Mouse (Mus musculus): ENCODE results near the gene Edf1. TPM values are rescaled to one million over a fixed set of nuclear protein-coding genes. Genes with fewer than 3 reads are reported as not detected.

The Edf1 gene
- polyA plus RNA-seq, 1 experiment from 2014 or later, result 375 TPM

DNA sequence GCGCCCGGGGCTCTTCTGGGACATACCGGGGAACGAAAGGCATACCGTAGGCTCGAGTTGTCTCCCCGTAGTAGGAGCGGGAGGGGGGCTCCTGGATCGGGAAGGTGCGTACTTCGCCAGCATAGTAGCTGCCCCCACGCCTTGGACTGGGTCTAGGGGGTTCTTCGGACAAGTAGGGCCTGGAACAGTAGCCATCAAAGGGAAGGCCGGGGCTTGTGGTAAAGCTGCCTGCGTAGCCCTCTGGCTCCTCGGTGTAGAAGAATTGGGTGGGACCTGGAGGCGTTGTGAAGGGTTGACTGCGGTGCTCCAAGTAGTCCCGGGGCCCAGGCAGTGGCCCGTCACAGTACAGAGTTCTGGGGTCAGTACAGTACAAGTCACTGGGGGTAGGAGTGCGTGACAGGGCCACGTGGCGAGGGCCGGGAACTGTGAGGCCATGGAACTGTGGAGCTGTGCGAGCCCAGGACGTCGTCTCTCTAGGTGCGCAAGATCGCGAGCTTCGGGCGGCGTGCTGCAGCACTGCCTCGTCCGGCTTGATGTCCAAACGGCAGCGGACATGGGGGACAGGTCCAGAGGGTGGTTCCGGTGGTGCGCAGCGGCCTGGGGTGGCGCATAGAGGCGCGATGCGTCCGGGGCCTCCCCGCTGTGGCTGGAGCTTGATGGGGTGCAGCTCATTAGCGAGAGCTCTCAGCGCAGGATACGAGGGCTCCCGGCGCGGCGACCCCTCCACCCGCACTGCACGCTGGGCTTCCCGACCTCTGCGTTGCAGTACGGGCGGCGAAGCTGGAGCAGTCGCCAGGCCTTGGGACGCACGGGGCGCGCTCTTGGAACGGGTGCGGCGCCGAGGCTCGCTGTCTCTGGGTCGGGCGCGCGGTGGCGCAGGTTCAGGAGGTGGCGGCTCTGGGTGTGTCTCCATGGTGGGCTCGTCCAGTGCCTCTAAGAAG lies 21.4 kb downstream of the Edf1 start:
- peaks cover 77% of the 10 kb centered on the region for H3K4me1 ChIP-seq (replicated peaks)
- 0 out of 2 replicates have a peak overlapping the region, but pooled peaks have one; percentile 7 for H3K4me3 ChIP-seq
- no peak overlapping the region for H3K27ac ChIP-seq (replicated peaks)
- H3K36me3 ChIP-seq, result 0 out of 2 replicates have a peak, but pooled peaks cover 10% of the 10 kb centered on the region
- WGBS, result 13% methylated on average over 74 of the region's 77 CpGs
- H3K9me3 ChIP-seq, result no peaks in the 10 kb centered on the region
- H3K27me3 ChIP-seq, result peaks cover 51% of the 10 kb centered on the region
- H3K4me2 ChIP-seq, result peak overlapping the region; percentile 74
- no peak for ATAC-seq (ENCODE audit: low FRiP score, low read depth)
- H3K9ac ChIP-seq, result no peak overlapping the region

DNA sequence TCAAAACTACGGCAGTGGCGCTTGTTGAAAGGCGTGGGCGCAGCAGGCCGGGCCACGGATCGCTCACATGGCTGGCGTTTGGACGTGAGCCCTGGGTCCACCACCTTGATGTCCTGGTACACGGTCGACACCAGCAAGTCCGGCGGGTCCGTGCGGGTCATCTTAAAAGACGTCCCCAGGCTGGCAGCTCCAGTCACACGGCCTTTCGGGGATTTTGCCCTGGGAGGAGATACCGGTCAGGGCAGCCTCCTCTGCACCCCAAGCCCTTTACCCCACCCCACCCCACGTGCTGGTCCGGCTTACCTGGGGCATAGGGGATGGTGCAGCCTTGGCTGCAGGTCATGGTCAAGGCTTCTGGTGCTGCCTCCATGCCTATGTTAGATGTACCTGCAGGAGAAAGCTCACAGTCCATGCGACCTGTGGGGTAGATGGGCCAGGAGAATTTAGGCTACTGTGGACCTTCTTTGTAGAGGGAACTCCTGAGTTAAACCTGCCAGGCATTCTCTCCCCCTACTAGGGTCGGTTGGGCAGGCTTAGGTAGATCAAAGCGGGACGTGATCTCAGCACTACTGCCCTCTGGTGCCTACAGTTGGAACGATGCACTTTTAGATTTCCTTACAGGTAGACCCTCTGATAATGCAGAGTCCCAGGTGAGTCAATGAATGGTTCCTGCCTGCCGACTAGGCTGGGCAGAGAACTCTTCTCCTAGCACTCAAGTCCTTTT lies 22.3 kb downstream of the Edf1 start:
- peaks cover 51% of the 10 kb centered on the region for H3K27me3 ChIP-seq
- H3K4me2 ChIP-seq, result peak overlapping the region; percentile 74
- H3K36me3 ChIP-seq, result peaks cover 17% of the 10 kb centered on the region
- H3K9me3 ChIP-seq, result no peaks in the 10 kb centered on the region
- peaks cover 75% of the 10 kb centered on the region for H3K4me1 ChIP-seq (replicated peaks)
- H3K27ac ChIP-seq (replicated peaks), result no peak overlapping the region
- 10% methylated on average over 27 of the region's 27 CpGs for WGBS
- H3K4me3 ChIP-seq, result peak overlapping the region; percentile 49; the same call in 1 of the 2 replicates
- no peak for ATAC-seq (ENCODE audit: low FRiP score, low read depth)
- no peak overlapping the region for H3K9ac ChIP-seq

DNA sequence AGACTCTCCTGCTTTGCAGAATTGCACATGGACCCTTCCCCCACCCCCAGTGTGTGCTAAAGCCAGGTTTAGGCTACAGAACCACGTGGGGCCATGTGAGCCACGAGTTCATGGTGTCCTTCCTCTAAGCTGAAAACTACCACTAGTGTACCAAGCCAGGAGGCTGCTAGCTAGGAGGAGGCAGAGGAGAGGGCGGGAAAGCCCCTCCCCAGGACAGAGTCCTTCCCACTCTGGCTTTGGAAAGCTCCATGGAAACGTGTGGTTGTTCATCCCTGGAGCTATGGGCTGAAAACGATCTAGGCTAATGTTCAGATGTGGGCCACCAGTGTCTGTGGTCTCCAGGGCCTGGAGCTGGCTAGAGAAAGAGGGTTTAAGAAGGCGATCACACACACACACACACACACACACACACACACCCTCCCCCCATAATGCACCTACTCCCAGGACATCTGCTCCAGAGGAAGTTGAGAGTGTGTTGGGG lies 23.0 kb downstream of the Edf1 start:
- Histone ChIP-seq H3K4me1 (replicated peaks) (peaks cover 70% of the 10 kb centered on the region), H3K27me3 (peaks cover 51% of the 10 kb centered on the region)
- ATAC-seq (ENCODE audit: low FRiP score, low read depth), result 0 out of 2 replicates have a peak, but pooled peaks have one; percentile 2

DNA sequence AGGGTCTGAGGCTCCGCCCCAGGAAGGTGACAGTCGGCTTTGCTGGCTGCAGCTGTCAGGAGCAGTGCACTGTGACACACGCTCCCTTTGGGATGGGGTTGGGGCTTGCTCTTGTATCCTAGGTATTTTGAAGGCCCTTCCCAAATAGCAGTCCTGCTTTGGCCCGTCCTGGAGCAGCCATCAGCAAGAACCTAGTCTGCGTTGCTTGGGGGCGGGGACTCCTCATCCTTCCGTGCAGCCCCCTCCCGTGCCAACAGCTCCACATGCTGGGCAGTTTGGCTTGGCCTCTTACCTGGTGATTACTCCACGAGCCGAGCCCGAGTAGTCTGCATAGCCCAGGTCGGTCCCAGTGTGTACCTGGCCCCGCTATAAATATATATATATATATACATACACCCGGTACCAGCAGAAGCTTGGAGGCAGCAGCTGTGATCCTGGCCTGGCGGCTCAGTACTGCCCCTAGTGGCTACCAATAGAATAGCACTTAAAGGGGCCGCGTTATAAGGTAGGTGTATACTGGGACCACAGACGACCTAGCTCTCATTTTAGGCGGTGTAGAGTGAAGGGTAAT lies 23.7 kb downstream of the Edf1 start, which contains the start of gene Ajm1:
Gene Ajm1, minus strand, starts transcription at position 464 of the 571 bp plus-strand sequence.
- H3K4me3 ChIP-seq, result peak within 1 kb of the TSS; percentile 49
- peak within 1 kb of the TSS; percentile 34 for H3K27ac ChIP-seq (replicated peaks)
- H3K9me3 ChIP-seq, result no peaks in the 10 kb centered on the region
- peak within 1 kb of the TSS; percentile 74 for H3K4me2 ChIP-seq
- WGBS, result 5% methylated on average over 19 of the region's 19 CpGs
- H3K27me3 ChIP-seq, result peaks cover 46% of the 10 kb centered on the region
- peaks cover 24% of the 10 kb centered on the region for H3K36me3 ChIP-seq
- H3K4me1 ChIP-seq (replicated peaks), result peaks cover 67% of the 10 kb centered on the region
- H3K9ac ChIP-seq, result peak within 1 kb of the TSS; percentile 60
- ATAC-seq (ENCODE audit: low FRiP score, low read depth), result peak; percentile 73

More for the DNA sequence above, 23.0 kb downstream of the Edf1 start:
- Histone ChIP-seq H3K9ac (peak overlapping the region; percentile 60), H3K27ac (replicated peaks) (no peak overlapping the region), H3K4me3 (peak overlapping the region; percentile 49), H3K9me3 (no peaks in the 10 kb centered on the region), H3K36me3 (peaks cover 24% of the 10 kb centered on the region), H3K4me2 (peak overlapping the region; percentile 74)
- WGBS, result 34% methylated on average over 6 of the region's 6 CpGs

DNA sequence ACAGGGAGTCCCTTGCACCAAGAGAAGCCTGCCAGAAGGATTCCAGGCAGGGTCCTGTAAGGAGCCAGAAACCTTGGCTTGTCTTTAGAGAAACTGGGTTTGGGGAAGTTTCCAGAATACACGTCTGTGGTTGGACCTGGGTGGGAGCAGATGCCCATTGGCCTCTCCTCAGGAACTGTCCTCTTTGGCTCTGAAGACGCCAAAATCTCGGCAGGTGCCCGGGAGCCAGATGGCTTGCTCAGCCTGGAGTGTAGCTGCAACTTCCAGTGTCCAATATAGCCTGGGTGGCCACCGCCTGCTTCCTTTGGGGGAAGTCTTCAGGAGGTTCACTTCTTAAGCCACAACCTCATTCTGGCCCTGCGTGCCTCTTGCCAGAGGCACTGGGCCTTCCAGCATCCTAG lies 24.3 kb downstream of the Edf1 start:
- peak overlapping the region; percentile 74 for H3K4me2 ChIP-seq
- no peaks in the 10 kb centered on the region for H3K9me3 ChIP-seq
- H3K27ac ChIP-seq (replicated peaks), result peak overlapping the region; percentile 34
- WGBS, result 24% methylated on average over 6 of the region's 6 CpGs
- peak; percentile 1 for ATAC-seq (ENCODE audit: low FRiP score, low read depth)
- H3K9ac ChIP-seq, result no peak overlapping the region
- H3K4me1 ChIP-seq (replicated peaks), result peaks cover 67% of the 10 kb centered on the region
- H3K36me3 ChIP-seq, result peaks cover 27% of the 10 kb centered on the region
- peak overlapping the region; percentile 49; the same call in 1 of the 2 replicates for H3K4me3 ChIP-seq
- peaks cover 41% of the 10 kb centered on the region for H3K27me3 ChIP-seq

DNA sequence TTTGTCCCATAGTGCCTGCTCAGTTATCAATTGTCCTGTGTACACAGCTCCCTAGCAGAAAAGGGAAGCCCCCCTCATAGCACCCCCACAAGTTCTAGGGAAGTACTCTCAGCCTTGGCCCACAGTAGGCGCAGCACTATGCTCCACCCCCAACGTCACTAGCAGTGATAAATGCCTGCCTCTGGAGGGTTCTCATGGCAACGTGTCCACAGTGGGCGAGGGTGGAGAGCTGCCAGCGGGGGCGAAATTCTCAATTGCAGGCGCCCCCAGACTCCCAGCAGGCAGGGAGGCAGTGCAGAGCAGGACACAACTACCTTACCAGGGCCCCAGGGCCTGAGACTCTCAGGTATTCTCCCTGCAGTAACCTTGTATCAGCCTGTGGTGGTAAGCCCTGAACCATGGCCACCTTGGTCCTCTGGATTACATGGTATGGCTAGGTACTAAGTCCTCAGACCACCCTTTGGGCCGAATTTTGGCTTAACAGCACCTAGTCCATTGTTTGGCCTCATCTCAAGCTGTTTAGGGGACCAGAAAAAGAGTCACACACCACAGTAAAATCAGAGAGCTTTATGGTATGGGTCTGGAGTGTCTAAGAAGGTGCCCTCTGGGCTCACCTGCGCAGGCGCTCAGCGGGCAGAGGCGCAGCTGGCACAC lies 24.9 kb downstream of the Edf1 start:
- Histone ChIP-seq H3K36me3 (peaks cover 25% of the 10 kb centered on the region), H3K4me3 (no peak overlapping the region), H3K9ac (no peak overlapping the region), H3K27me3 (peaks cover 34% of the 10 kb centered on the region), H3K27ac (replicated peaks) (peak overlapping the region; percentile 34), H3K4me1 (replicated peaks) (peaks cover 61% of the 10 kb centered on the region), H3K9me3 (no peaks in the 10 kb centered on the region), H3K4me2 (no peak overlapping the region)
- peak; percentile 55 for ATAC-seq (ENCODE audit: low FRiP score, low read depth)
- WGBS, result 35% methylated on average over 12 of the region's 12 CpGs

DNA sequence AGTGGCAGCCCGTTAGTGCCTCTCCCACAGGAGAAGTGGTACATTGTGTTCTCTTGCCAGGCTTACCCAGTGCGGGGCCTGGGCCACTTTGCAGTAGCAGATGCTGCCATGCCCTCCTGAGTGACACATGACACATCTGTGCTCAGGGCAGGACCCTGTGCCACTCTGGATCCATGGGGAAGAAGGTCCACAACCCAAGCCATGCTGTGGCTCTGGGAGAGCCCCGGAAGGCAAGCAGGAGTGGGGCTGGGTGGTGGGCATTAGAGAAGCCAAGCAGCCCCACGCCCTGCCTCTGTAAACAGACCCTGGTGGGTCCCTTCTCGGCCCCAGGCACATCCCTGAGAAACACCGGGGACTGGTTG lies 25.5 kb downstream of the Edf1 start:
- Histone ChIP-seq H3K4me2 (no peak overlapping the region), H3K36me3 (peaks cover 25% of the 10 kb centered on the region), H3K27me3 (peaks cover 29% of the 10 kb centered on the region), H3K4me3 (no peak overlapping the region), H3K9me3 (no peaks in the 10 kb centered on the region), H3K27ac (replicated peaks) (peak overlapping the region; percentile 34), H3K4me1 (replicated peaks) (peaks cover 56% of the 10 kb centered on the region), H3K9ac (no peak overlapping the region)
- 67% methylated on average over 6 of the region's 6 CpGs for WGBS
- no peak for ATAC-seq (ENCODE audit: low FRiP score, low read depth)

DNA sequence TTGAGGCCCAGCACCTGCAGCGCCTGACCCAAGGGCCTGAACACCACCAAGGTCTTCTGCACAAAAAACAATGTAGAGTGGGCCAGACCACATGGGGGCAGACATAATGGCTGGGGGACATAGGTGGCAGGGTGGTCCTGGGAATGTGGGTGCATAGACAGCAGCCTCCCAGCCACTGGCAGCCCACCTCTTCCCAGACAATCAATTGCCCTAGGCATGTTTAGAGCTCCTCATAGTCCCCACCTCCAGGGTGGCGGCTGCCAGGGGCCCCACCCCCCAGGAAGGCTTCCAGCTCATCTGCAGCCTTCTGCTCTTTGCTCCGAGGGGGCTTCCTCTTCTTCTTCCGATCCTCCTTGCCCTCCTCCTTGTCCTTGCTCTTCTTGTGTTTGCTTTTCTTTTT lies 25.9 kb downstream of the Edf1 start:
- ATAC-seq (ENCODE audit: low FRiP score, low read depth), result no peak
- peaks cover 51% of the 10 kb centered on the region for H3K4me1 ChIP-seq (replicated peaks)
- H3K9me3 ChIP-seq, result no peaks in the 10 kb centered on the region
- no peak overlapping the region for H3K4me3 ChIP-seq
- H3K36me3 ChIP-seq, result peaks cover 25% of the 10 kb centered on the region
- H3K27me3 ChIP-seq, result peaks cover 24% of the 10 kb centered on the region
- no peak overlapping the region for H3K4me2 ChIP-seq
- H3K9ac ChIP-seq, result no peak overlapping the region
- peak overlapping the region; percentile 34; the same call in 1 of the 2 replicates for H3K27ac ChIP-seq (replicated peaks)
- 68% methylated on average over 4 of the region's 4 CpGs for WGBS

DNA sequence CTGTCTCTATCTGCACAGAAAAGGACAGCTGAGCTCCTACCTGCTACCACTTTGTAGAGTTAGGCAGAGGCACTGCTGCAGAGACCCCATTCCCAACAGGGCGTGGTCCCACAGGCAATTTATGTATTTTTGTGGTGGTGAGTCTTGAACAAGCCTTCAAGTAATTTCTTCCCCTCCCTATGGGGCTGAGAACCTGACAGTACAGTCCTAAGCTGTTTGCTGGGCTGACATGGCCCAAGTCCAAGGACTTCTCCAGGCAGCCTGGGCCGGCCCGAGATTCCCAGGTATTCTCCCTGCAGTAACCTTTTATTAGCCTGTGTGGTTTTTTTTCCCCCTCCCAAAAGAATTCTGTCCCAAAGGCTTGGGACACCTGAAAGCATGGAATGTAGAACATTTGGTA lies 26.5 kb downstream of the Edf1 start:
- Histone ChIP-seq H3K36me3 (peaks cover 25% of the 10 kb centered on the region), H3K27me3 (peaks cover 19% of the 10 kb centered on the region), H3K9ac (no peak overlapping the region), H3K4me1 (replicated peaks) (peaks cover 45% of the 10 kb centered on the region), H3K4me3 (no peak overlapping the region), H3K4me2 (no peak overlapping the region), H3K27ac (replicated peaks) (no peak overlapping the region), H3K9me3 (no peaks in the 10 kb centered on the region)
- WGBS, result 96% methylated on average over 3 of the region's 3 CpGs
- no peak for ATAC-seq (ENCODE audit: low FRiP score, low read depth)

DNA sequence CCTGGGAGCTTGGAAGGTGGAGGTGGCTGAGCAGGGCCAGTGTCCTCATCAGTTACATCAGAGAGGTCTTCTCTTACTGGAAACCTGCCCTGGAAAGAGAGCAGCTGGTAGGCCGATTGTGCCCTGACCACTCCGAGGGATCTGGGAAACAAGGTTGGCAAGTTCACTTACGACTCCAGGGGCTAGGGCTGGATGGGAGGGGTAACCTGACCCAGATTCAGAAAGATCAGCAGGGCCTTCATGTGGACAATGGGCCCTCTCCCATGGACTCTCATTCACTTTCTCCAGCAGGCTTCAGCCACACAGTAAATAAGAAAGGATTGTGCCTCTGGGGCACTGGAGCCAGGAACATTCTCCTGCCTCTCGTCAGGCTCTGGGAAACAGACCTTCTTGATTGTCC lies 27.2 kb downstream of the Edf1 start:
- peaks cover 27% of the 10 kb centered on the region for H3K36me3 ChIP-seq
- no peak for ATAC-seq (ENCODE audit: low FRiP score, low read depth)

DNA sequence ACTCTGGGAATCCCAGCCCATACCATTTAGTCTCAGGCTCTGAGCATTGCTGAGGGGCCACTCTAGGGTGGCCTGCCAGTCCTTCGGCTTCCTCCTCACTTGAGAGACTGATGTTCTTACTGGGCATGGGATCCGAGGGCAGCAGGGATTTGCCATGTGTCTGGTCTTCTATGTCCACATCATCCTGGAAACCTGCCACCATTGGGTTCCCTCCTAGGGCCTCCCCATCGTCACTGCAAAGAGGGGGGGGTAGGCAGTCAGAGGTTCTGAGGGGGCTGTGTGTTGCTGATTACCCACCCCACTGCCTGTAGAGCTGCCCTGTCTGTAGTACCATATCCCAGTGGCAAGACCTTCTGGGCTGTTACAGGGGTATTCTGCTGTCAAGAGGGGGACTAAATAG lies 28.0 kb downstream of the Edf1 start:
- WGBS, result 88% methylated on average over 3 of the region's 3 CpGs
- ATAC-seq (ENCODE audit: low FRiP score, low read depth), result no peak
- Histone ChIP-seq H3K9me3 (no peaks in the 10 kb centered on the region), H3K36me3 (peaks cover 33% of the 10 kb centered on the region), H3K4me1 (replicated peaks) (peaks cover 31% of the 10 kb centered on the region), H3K27ac (replicated peaks) (no peak overlapping the region), H3K4me2 (no peak overlapping the region), H3K4me3 (no peak overlapping the region), H3K9ac (no peak overlapping the region), H3K27me3 (peaks cover 4% of the 10 kb centered on the region)

More for the DNA sequence above, 27.2 kb downstream of the Edf1 start:
- no peak overlapping the region for H3K27ac ChIP-seq (replicated peaks)
- H3K9ac ChIP-seq, result no peak overlapping the region
- H3K4me3 ChIP-seq, result no peak overlapping the region
- H3K27me3 ChIP-seq, result peaks cover 12% of the 10 kb centered on the region
- H3K4me1 ChIP-seq (replicated peaks), result peaks cover 38% of the 10 kb centered on the region
- no peak overlapping the region for H3K4me2 ChIP-seq
- no peaks in the 10 kb centered on the region for H3K9me3 ChIP-seq
- WGBS, result 79% methylated on average over 4 of the region's 4 CpGs

Measured in hindbrain, embryonic 15.5 days (tissue).